Mouse (Mus musculus) myocyte (in vitro differentiated cells): ENCODE measurements around the gene Brip1.

Experiments used
- E2F4 ChIP-seq: IDR thresholded peaks from one replicate; pipeline ENCODE4 v1.6.1; 2011; ENCODE audit warnings: mild to moderate bottlenecking, control low read depth, moderate library complexity; ENCODE audit not compliant: insufficient read depth
- MAX ChIP-seq: IDR thresholded peaks from one replicate; pipeline ENCODE4 v1.6.1; 2011; ENCODE audit warnings: low read depth, mild to moderate bottlenecking, control low read depth
- MYOD1 ChIP-seq, 3 experiments: IDR thresholded peaks; one replicate each; pipeline ENCODE4 v1.6.1; 2011; ENCODE audit warnings: control low read depth in 2 of 3, low read depth in 2 of 3, mild to moderate bottlenecking in 2 of 3, moderate library complexity in 1 of 3; ENCODE audit not compliant: insufficient read length in 2 of 3, control insufficient read depth in 1 of 3
- MYOG ChIP-seq, 3 experiments: IDR thresholded peaks; one replicate each; pipeline ENCODE4 v1.6.1; 2011; ENCODE audit warnings: control low read depth in 2 of 3, low read depth in 2 of 3, mild to moderate bottlenecking in 2 of 3; ENCODE audit not compliant: insufficient read length in 2 of 3, control insufficient read depth in 1 of 3, insufficient read depth in 1 of 3
- POLR2A ChIP-seq: IDR thresholded peaks from one replicate; pipeline ENCODE4 v1.6.1; 2011; ENCODE audit warnings: low read depth, mild to moderate bottlenecking, control low read depth, moderate library complexity; ENCODE audit not compliant: insufficient read length
- POLR2AphosphoS2 ChIP-seq: IDR thresholded peaks from one replicate; pipeline ENCODE4 v1.6.1; 2011; ENCODE audit warnings: low read depth, control low read depth; ENCODE audit not compliant: insufficient read length
- SRF ChIP-seq: IDR thresholded peaks from one replicate; pipeline ENCODE4 v1.6.1; 2011; ENCODE audit warnings: low read depth; ENCODE audit not compliant: control insufficient read depth, insufficient read length
- TCF12 ChIP-seq: IDR thresholded peaks from one replicate; pipeline ENCODE4 v1.6.1; 2011; ENCODE audit warnings: mild to moderate bottlenecking, control low read depth; ENCODE audit not compliant: poor library complexity, insufficient read depth, severe bottlenecking
- TCF3 ChIP-seq: IDR thresholded peaks from one replicate; pipeline ENCODE4 v1.6.1; 2011; ENCODE audit warnings: low read depth, control low read depth; ENCODE audit not compliant: insufficient read length
- USF1 ChIP-seq: IDR thresholded peaks from one replicate; pipeline ENCODE4 v1.6.1; 2011; ENCODE audit warnings: low read depth, mild to moderate bottlenecking, control low read depth, moderate library complexity

DNA sequence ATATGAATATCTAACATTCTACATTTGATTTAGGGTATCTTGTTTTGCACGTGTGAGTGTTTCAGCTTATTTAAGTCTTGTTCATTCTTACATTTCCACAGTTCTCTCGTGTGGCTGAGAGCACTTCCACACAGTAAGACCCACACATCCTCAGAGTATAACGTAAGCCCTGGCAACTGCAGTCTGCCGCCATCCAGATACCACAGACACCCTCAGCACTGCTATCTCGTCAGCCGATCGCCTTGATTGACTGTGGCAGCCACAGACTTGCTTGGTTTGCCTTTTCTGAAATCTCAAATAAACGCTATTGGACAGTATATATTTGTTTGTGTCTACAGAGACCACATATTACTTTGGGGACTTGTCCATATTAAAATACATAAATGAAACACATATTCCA lies 123.0 kb downstream of the Brip1 start:
- no peak for TF ChIP-seq MAX
- TF ChIP-seq POLR2A = no peak
- no peak for TF ChIP-seq MYOG (IDR thresholded peaks at IDR 0.05; ENCODE audit: control insufficient read depth in 1 of 3, insufficient read depth in 1 of 3, insufficient read length in 2 of 3, low read depth in 2 of 3)
- TF ChIP-seq E2F4 = no peak
- no peak for TF ChIP-seq POLR2AphosphoS2
- no peak for TF ChIP-seq MYOD1 (IDR thresholded peaks at IDR 0.05; ENCODE audit: control insufficient read depth in 1 of 3, insufficient read length in 2 of 3, low read depth in 2 of 3)
- TF ChIP-seq TCF12 = no peak
- no peak for TF ChIP-seq USF1
- no peak for TF ChIP-seq SRF
- no peak for TF ChIP-seq TCF3
